Mouse (Mus musculus) ovary, adult 18-20 months (tissue): ENCODE measurements around the gene Tspan32.

Source experiments
- DNase-seq: peaks from one replicate; pipeline ENCODE4 v3.0.0; 2022; ENCODE audit warnings: low spot score, mixed read lengths

Tspan32 gene

DNA sequence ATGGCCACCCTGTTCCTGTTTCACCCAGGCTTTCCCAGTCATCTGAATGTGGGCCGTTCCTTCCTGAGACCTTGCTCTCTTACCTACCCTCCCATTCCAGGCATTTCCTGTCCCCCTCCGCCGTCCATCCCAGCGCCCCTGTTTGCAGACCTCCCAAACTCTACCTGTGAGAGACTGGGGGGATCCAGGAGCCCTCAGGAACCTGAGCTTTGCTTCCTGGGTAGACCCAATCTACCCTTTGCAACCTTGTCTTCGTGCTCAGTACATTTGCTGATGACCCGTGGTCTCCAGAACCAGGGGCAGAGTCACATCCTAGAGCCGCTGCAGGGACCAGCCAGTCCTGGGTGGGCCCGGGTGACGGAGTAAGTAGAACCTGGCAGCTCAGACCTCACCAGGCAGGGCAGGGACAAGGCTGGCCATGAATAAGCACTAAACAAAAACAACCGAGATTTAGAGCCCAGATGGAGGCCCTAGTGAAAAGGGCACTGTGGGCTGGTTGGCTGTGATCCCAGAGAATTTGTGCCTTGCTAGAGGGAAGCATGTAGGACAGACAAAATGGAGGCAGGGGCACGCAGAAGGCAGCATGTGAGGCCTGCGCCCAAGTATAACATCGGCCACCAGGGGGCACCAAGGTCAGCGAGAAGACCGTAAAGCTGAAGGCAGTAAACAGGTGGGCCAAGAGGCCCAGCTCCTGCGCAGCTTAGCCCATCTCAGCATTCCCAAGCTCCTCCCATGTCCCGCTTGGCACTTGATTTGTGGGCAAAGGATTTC is 2.9 kb downstream of the Tspan32 start:
- DNase-seq, result peak; percentile 81

DNA sequence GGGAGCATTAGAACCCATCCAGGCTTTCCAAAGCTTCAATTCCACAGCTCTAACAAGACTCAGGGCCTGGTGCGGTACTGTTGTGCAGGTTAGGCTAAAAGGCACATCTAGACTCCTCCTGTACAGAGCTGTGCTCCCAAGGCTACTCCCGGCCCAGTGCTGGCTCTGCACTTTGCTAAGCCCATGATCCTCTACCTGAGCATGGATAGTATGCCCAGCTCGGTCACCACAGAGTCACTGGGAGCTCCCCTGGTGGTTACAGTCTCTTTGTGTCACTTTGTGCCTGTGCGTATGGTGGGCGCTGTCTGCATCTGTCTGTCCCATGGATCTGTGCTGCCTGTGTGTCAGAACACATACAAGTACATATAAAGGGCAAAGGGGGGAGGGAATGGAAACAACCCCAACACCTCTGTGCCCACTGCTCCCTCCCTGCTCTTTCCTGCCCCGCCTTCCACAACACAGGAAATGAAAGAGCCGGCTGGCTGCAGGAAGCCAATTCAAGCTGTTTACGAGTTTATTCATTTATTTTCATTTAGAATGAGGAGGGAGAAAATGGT is 3.6 kb downstream of the Tspan32 start:
- DNase-seq, result peak; percentile 40

DNA sequence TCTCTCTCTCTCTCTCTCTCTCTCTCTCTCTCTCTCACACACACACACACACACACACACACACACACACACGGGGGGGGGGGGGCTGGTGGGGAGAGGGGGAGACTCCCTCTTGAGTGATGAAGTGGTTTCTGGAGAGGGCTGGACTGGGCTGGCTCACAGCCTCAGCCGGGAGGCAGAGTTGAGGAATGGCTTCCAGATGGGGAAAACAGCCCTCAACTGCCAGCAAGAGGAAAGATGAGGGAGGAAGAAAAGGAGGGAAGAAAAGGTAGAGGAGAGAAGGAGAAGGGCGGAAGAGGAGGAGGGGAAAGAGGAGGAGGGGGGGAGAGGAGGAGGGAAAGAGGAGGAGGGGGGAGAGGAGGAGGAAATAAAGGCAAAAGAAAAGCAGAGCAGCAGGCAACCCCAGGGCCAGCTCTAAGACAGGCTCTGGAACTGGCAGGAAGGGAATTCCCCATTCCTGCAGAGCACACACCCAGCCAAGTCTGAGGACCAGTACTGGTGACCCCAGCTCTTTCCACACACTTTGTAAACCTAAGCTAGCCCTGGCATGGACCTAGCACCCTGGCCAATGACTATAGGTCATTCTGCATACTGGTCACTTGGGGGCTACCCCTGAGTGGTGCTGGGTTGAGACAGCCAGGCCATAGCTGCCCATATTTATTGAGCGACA is 4.3 kb downstream of the Tspan32 start:
- DNase-seq, result peak; percentile 37

DNA sequence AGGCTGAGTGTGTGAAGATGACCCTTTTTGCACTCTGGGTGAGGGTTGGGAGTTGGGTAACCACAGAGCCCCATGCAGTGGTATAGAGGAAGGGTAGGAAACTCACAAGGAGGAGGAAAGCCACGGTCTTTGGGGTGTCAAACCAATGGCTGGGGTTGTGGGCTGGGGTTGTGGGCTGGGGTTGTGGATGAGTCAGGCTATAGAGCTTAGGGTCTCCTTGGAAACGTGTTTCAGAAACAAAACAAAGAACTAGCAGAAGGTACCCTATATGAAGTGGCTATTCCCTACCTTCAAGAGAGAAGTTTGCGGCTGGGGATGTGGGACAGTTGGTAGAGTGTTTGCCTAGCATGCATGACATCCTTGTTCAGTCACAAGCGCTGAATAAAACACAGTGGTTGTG is 5.2 kb downstream of the Tspan32 start:
- DNase-seq, result no peak

DNA sequence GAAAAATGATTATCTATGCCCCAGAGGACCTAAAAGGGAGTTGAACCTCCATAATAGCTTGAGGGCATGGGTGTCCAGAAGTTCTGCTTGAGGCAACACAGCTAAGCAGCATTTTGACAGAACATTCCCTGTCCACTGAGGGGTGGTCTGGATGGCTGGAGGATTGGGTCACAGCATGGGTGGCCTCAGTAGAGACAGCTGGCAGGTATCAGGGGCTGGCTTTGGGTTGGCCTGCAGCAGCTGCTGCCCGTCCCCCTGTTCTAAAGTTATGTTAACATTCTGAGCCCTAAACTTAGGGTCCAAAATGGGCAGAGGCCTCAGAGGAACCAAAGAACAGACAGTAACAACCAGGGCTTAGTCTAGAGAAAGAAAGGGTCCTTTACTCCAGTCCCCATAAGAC is 6.4 kb downstream of the Tspan32 start:
- no peak for DNase-seq

DNA sequence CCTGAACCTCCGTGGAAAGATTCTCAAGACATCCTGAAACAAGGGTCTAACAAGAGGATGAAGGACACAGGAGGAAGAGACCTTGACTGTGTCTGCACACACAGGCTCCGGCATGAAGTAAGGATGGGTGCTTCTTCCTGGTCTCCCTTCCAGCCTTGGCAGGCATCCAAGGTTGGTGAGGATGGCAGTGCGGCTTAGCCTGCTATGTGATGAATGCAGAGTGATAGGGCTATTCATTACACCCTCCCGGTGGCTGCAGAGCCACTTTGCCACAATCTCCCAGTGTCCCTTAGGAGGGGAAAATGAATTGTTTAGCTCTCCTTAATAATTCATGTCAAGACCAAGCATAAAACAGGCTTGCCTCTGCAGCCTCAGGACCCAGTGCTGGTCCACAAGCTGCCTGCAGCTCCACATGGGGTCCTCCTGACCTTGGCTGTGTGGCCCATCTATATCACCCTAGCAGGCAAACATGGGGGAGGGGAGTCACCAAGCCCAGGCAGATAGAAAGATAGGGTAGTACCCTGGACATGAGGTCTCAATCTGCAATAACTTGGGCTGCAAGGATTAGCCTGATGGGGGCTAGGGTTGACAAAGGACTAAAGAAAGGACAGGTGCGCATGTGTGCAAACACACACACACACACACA is 7.5 kb downstream of the Tspan32 start:
- peak; percentile 74 for DNase-seq

DNA sequence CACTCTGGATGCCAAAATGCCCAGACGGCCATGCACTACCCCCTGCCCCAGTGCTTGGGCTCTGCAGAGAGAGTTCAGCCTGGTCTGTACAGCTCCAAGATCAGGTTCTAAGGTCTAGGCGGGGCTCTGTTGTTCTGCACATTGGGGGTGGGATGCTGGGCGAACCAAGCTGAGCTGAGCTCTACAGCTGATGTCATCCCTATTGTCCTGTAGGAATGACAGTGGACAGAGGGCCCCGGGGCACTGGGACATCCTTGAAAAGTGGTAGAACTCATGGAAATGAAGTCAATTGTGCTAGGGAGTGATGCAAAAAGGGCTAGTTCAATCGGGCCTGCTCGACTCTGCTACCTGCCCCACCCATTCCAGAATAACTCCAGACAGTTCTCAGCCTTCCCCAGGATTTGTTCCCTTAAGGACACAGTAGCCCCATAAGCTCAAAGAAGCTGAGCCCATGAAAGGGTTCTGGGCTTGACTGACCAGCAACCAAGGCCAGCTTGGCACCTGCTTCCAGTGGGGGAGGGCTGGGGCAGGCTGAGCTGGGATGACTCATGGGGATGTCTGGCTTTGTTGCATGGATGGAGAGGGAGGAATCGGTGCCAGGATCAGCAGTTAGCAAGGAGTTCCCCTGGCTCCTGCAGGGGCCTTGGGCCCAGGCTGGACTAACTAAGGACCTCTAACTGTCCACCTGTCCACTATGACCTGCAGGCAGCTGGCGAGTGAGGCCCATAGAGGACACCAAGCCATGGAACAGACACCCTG is 8.8 kb downstream of the Tspan32 start:
- DNase-seq, result peak; percentile 86

DNA sequence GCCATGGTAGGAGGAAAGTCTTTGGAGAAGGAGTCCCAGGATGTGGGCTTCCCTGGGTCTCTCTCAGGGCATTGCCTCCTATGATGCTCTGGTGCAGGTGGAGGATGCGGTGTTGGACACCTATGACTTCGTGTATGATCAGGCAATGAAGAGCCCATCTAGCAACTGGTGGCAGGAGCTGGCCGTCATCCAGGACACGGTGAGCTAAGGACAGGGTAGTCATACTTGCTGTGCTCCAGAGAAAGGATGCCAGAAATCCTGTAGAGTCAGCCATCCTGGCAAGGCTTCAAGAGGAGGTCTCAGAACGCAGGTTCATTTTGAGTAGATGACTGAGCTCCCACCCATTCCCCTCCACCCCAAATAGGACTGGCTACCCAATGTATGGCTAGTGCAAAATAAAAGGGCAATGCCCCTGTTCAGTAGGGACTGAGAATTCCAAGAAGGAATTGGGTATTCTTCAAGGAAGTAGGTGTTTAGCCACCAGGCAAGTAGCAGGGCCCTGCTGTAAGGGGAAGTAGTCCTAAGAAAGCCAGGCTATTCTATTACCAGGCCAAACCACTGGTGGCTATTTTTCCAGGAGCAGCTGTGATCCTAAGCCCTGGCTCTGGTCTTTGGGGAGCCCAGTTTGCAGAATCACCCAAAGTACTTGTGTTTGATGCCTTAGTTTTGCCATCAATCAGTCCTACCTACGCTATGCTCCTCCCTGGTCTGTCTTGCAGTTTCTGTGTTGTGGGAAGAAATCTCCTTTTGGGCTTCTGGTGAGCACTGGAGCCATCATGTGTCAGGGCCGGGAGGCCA is 10.2 kb downstream of the Tspan32 start:
- DNase-seq, result no peak

DNA sequence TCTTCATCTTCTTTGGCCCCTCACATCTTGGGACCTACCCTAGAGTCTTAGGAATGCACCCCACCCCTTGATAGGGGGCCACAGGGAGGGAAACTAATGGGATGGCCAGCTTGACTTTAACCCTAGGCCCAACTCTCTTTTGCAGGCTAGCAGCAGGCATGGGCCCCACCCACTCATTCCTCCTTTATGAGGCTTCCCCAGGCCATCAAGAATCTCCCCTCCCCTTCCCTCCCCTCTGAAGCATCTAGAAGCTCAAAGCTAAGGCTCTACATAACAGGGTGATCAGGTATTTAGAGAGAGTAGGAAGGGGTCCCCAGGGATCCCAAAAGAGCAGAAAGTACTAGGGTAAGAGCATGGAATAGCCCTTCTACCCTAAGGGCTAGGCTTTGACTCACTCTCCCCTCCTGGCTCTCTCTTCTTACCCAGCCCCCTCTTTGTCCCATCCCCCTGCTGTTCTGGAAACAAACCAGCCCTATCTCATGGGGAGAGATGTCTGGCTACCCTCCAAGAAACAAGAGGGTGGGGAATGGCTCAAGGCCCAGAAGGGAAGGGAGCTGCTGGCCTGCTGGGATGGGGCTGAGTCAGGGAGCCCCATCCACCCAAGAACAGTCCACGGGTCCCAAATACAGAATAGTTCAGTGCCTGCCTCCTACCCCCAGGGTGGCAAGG is 11.0 kb downstream of the Tspan32 start:
- DNase-seq, result peak; percentile 85

DNA sequence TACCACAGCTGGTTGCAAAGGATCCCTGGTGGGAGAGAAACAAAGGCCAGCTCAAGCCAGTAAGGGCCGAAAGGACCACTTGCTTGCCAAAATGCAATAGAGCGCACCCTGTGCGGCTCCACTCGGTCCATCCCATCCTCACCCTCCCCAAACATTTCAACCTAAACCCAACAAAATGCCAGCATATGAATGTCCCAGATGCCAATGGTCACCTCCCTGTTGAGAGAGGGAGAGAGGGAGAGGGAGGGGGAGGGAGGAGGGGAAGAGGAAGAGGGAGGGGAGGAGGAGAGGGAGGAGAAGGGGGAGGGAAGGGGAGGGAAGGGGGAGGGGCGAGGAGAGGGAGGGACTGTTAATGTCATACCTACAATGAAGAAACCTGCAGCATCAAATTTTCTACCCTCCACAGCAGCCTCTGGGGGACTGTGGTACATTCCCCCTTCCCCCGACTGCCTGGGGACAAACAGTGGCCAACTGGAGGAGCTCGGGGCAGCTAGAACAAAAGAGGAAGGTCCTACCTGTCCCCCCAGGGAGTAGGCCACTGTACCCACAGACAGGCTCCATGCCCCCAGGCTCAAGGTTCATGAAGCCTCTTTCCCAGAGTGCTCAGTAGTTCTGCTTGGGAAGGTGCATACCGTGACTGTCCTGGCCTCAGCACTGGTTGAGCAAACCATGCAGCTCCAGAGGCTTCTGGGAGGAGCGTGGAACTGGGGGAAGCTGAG is 11.7 kb downstream of the Tspan32 start:
- no peak for DNase-seq

DNA sequence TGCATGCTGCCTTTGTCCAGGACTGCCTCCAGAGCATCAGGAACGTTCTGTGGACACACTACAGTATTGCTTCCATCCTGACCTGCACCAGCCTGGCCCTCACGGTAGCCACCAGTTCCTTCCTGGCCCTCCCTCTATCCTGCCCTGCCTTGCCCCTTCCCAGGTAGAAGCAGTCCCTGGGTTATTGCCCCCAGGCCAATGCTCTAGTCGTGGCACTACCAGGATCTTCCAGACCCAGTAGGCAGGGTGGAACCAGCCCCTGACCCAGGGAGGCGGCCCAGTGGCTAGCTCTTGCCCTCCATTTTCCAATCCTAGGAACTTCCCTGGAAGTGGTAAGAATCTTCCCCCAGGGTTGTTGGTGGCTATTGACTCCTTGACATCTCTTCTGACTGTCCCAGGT is 12.3 kb downstream of the Tspan32 start:
- DNase-seq, result no peak

DNA sequence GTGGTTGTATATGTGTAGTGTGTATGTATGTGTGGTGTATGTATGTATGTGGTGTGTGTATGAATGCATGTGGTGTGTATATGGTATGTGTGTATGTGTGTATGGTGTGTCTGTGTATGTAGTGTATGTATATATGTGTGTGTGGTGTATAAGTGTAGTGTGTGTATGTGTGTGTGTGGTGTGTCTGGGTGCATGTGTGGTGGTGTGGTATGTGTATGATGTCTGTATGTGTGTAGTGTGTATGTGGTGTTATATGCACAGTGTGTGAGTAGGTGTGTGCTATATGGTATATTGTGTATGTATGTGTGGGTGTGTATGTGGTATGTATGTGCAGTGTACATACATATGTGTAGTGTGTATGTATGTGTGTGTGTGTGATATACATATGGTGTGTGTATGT is 15.2 kb downstream of the Tspan32 start:
- DNase-seq, result no peak

DNA sequence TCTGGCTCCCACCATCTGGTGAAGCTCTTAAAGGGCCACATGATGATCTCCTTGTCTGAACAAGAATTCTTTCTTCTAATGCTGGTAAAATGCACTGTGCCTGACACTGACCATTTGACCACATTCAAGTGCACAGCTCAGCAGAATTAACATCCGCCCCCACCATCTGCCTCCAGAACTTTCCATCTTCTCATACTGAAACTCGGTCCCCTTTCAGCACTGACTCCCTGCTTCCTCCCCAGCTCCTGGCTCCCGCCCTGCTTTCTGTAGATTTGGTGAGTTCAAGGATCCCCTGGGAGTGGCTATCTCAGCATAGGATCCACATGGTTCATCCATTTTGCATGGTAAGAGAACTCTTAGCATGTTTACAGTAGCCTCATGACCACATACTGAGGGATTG is 15.9 kb downstream of the Tspan32 start:
- DNase-seq, result no peak

DNA sequence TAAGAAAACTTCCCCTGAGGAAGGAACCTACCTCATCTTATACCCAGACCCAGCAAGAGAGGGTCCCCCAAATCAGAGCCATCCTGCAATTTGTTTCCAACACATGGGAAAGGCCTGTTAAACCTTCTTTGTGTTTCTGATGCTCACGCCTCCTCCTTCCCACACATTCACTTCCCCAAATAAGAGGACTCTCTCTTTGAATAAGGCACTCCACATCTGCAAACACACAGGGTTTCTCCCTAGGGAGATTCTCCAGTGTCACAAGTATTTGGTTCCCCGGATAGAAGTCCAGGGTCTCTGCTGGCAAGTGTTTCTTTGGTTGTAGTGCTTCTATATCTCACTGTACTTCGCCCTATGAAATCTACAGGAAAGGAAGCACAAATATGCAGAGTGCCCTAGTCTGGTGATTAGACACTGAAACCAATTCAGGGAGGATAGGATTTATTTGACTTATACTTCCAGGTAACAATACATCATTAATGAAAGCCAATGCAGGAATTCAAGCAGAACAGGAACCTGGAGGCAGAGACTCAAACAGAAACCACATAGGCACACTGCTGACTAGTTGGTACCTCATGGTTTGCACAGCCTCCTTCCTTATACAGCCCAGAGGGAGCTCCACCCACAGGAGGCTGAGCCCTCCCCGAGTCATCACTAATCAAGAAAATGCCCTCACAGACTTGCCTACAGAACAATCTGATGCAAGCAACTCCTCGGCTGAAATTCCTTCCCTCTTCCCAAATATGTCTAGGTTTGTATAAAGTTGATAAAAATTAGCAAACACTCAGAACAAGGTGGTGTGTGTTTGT is 16.7 kb downstream of the Tspan32 start:
- no peak for DNase-seq

DNA sequence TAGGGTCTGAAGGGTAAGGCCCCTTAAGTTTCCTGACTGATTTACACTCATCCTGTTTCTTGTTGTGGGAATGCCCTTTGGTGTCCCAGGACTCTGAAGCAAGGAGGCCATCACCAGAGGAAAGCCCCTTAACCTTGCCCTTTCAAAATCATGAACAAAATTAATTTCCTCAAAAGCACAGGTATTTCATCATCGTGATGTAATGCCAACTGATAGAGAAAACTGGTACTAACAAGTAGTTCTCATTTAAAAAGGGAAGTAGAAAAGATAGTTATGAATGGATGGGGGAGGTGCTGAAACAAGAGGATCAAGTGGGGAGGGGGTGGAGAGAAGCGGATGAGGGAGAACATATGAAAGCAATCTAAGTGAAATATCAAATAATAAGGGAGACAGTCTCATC is 18.7 kb downstream of the Tspan32 start:
- DNase-seq, result no peak

DNA sequence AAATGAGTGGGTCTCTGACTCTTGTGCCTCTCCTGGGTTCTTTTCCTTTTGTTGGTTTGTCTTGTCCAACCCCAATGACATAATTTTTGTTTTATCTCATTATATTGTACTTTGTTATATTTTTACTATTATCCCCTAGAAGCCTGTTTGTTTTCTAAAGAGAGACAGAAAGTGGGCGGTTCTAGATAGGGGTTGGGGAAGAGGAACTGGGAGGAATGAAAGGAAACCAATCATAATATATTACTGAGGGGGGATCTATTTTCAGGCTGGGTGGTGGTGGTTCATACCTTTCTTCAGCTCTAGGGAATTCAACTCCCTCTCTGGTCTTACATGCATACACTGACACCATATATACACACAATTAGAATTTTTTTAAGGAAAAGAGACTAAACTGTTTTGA is 19.4 kb downstream of the Tspan32 start:
- DNase-seq, result no peak

DNA sequence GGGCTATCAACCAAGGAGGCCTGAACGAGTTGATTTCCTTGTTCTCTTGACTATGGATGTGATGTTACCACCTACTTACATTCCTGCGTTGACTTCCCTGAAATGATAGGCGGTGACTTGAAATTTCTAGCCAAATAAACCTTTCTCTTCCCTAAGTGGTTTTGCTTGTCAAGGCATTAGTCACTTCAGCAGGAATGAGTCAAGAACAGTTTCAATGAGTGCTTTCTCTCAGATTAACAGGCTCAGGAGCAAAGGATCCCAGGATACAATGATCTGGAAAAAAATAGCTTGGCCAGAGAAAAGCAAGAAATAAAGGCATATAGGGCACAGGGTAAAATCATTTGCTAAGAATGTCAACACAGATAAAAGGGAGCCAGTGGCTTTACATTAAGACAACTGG is 20.6 kb downstream of the Tspan32 start:
- no peak for DNase-seq

DNA sequence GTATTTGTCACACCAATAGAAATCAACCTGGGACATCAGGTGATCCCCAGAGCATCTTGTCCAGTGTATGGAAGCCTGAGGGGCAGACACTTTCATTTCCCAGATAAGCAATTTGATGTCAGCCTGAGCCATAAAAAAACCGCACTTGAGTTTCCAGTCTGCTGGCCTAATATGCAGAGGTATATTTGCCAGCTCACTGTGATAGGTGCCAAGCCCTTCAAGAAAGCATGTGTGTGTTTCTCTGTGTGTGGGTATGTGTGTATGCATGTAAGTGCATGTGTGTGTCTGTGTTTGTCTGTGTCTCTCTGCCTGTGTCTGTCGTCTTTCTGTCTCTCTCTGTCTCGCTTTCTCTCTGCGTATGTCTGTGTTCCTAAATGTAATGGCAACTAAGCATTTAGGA is 22.4 kb downstream of the Tspan32 start:
- DNase-seq, result no peak

DNA sequence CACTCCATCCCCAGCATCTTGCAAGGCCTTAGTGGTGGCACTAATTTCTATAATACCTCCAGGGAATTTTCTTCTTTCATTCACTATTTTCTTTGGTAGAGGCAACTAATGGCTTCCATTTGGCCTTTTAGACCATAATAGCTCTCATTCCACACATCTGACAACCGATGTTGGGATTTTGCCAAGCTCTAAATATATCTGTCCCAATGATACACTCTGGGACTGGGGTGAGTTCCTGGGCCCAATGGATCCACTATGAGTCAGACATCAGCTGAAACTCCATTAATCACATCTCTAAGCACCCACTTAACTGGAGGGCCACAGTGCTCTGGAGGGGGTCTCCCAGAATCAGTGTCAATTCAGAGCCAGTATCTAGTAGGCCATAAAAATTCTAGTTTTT is 27.0 kb downstream of the Tspan32 start:
- DNase-seq, result no peak
